Mouse (Mus musculus) heart, embryonic 16.5 days (tissue): ENCODE results near the gene Theg. TPM values are rescaled to one million over a fixed set of nuclear protein-coding genes. Genes with fewer than 3 reads are reported as not detected.
A peak's percentile ranks its signal among the peaks of the same experiment; 100 is the strongest.

Experiments
- ATAC-seq: fragments of 200-750 bp; cut with Nextera tagmentation; replicated peaks from 2 replicates; pipeline ENCODE4 v1.8.0; 2017; ENCODE audit warnings: moderate number of reproducible peaks; ENCODE audit not compliant: insufficient read depth, low FRiP score; ENCODE audit errors: extremely low read depth
- H3K27ac ChIP-seq: fragments of 300-500 bp; sonication (generic); 2 replicates; pipeline ENCODE4 v1.5.1; 2014; ENCODE audit warnings: mild to moderate bottlenecking, low read length, control low read depth, moderate library complexity
- H3K27me3 ChIP-seq: fragments of 300-500 bp; sonication (generic); 2 replicates; pipeline ENCODE4 v1.6.1; 2014; ENCODE audit warnings: low read length, mixed read lengths; ENCODE audit not compliant: control insufficient read depth, insufficient read depth
- H3K36me3 ChIP-seq: fragments of 300-500 bp; sonication (generic); 2 replicates; pipeline ENCODE4 v1.6.1; 2014; ENCODE audit not compliant: control insufficient read depth, insufficient read depth
- H3K4me1 ChIP-seq: fragments of 300-500 bp; sonication (generic); 2 replicates; pipeline ENCODE4 v1.6.1; 2014; ENCODE audit warnings: low read length, mixed read lengths; ENCODE audit not compliant: control insufficient read depth, insufficient read depth
- H3K4me2 ChIP-seq: fragments of 300-500 bp; sonication (generic); 2 replicates; pipeline ENCODE4 v1.6.1; 2014; ENCODE audit warnings: low read depth, mild to moderate bottlenecking, control low read depth, low read length
- H3K4me3 ChIP-seq: fragments of 300-500 bp; sonication (generic); 2 replicates; pipeline ENCODE4 v1.5.1; 2014; ENCODE audit warnings: mild to moderate bottlenecking, control low read depth, low read length
- H3K9ac ChIP-seq: fragments of 300-500 bp; sonication (generic); 2 replicates; pipeline ENCODE4 v1.6.1; 2014; ENCODE audit warnings: low read length, control low read depth
- H3K9me3 ChIP-seq: fragments of 300-500 bp; sonication (generic); replicated peaks from 2 replicates; pipeline ENCODE4 v1.6.1; 2016; ENCODE audit warnings: low read length; ENCODE audit not compliant: control insufficient read depth
- WGBS: fragments of 180-500 bp; shearing (Covaris S2); extraction: QIAGEN DNeasy Blood & Tissue Kit; methylation state at CpG from one replicate; pipeline ENCODE4 v1.1.7; 2014; 5-methylcytosine and 5-hydroxymethylcytosine counted together
- polyA plus RNA-seq: library from polyadenylated mRNA; unstranded; fragments of >200 nt; fragmentation: Nextera tagmentation; extraction: Ambion mirVana; gene quantifications from 2 replicates; pipeline ENCODE4 v1.2.1, GENCODE M21; 2015

The Theg gene
- polyA plus RNA-seq, 1 experiment from 2014 or later: not detected

- 0 out of 2 replicates have a peak, but pooled peaks cover 4% of the 10 kb centered on the region for H3K27me3 ChIP-seq
- WGBS: 60% methylated on average over 4 of the region's 4 CpGs
- peaks cover 2% of the 10 kb centered on the region; the same call in 1 of the 2 replicates for H3K4me1 ChIP-seq
- H3K4me3 ChIP-seq: no peak overlapping the region
- H3K9me3 ChIP-seq: no peaks in the 10 kb centered on the region
- peaks cover 41% of the 10 kb centered on the region for H3K36me3 ChIP-seq
- H3K27ac ChIP-seq: no peak overlapping the region
- H3K9ac ChIP-seq: no peak overlapping the region
- no peak overlapping the region for H3K4me2 ChIP-seq
- no peak for ATAC-seq
Observed at GRCm38 (mm10) chr10:79538873-79539272, 48.3 kb downstream of the Theg start.

GRCm38 (mm10) chr10:79538323-79538722 lies 48.8 kb downstream of the Theg start:
- ATAC-seq: no peak
- H3K9ac ChIP-seq: no peak overlapping the region
- H3K36me3 ChIP-seq: peaks cover 36% of the 10 kb centered on the region
- no peak overlapping the region for H3K4me2 ChIP-seq
- WGBS: 88% methylated on average over 3 of the region's 3 CpGs
- H3K27ac ChIP-seq: no peak overlapping the region
- H3K4me3 ChIP-seq: no peak overlapping the region
- H3K4me1 ChIP-seq: peaks cover 4% of the 10 kb centered on the region; the same call in 1 of the 2 replicates
- 0 out of 2 replicates have a peak, but pooled peaks cover 4% of the 10 kb centered on the region for H3K27me3 ChIP-seq
- H3K9me3 ChIP-seq: no peaks in the 10 kb centered on the region

- H3K27me3 ChIP-seq: 0 out of 2 replicates have a peak, but pooled peaks cover 4% of the 10 kb centered on the region
- H3K36me3 ChIP-seq: peaks cover 31% of the 10 kb centered on the region
- no peak for ATAC-seq
Observed at GRCm38 (mm10) chr10:79537781-79538180, 49.4 kb downstream of the Theg start.

GRCm38 (mm10) chr10:79537271-79537670 lies 49.9 kb downstream of the Theg start:
- peaks cover 26% of the 10 kb centered on the region for H3K36me3 ChIP-seq
- H3K27me3 ChIP-seq: 0 out of 2 replicates have a peak, but pooled peaks cover 4% of the 10 kb centered on the region
- no peak overlapping the region for H3K27ac ChIP-seq
- no peak overlapping the region for H3K4me3 ChIP-seq
- H3K9ac ChIP-seq: no peak overlapping the region
- H3K9me3 ChIP-seq: no peaks in the 10 kb centered on the region
- H3K4me2 ChIP-seq: no peak overlapping the region
- ATAC-seq: no peak
- 87% methylated on average over 7 of the region's 7 CpGs for WGBS
- peaks cover 4% of the 10 kb centered on the region; the same call in 1 of the 2 replicates for H3K4me1 ChIP-seq

More at GRCm38 (mm10) chr10:79537781-79538180, 49.4 kb downstream of the Theg start:
- H3K27ac ChIP-seq: no peak overlapping the region
- H3K9ac ChIP-seq: no peak overlapping the region
- peaks cover 4% of the 10 kb centered on the region; the same call in 1 of the 2 replicates for H3K4me1 ChIP-seq
- no peak overlapping the region for H3K4me2 ChIP-seq
- H3K9me3 ChIP-seq: no peaks in the 10 kb centered on the region
- 81% methylated on average over 2 of the region's 2 CpGs for WGBS
- no peak overlapping the region for H3K4me3 ChIP-seq

GRCm38 (mm10) chr10:79536461-79537080 lies 50.6 kb downstream of the Theg start:
- peaks cover 4% of the 10 kb centered on the region; the same call in 1 of the 2 replicates for H3K4me1 ChIP-seq
- 0 out of 2 replicates have a peak, but pooled peaks cover 4% of the 10 kb centered on the region for H3K27me3 ChIP-seq
- no peak overlapping the region for H3K4me2 ChIP-seq
- H3K9ac ChIP-seq: no peak overlapping the region
- no peak overlapping the region for H3K4me3 ChIP-seq
- no peak for ATAC-seq
- WGBS: 69% methylated on average over 12 of the region's 12 CpGs
- H3K9me3 ChIP-seq: no peaks in the 10 kb centered on the region
- H3K27ac ChIP-seq: no peak overlapping the region
- peaks cover 20% of the 10 kb centered on the region for H3K36me3 ChIP-seq

- no peak for ATAC-seq
- H3K4me2 ChIP-seq: no peak overlapping the region
- H3K36me3 ChIP-seq: peaks cover 11% of the 10 kb centered on the region; the same call in 1 of the 2 replicates
Observed at GRCm38 (mm10) chr10:79535431-79535830, 51.7 kb downstream of the Theg start.

GRCm38 (mm10) chr10:79534426-79534825 lies 52.7 kb downstream of the Theg start:
- 91% methylated on average over 2 of the region's 2 CpGs for WGBS
- H3K9ac ChIP-seq: no peak overlapping the region
- no peak overlapping the region for H3K4me3 ChIP-seq
- ATAC-seq: no peak
- 0 out of 2 replicates have a peak, but pooled peaks cover 4% of the 10 kb centered on the region for H3K27me3 ChIP-seq
- no peak overlapping the region for H3K27ac ChIP-seq
- H3K9me3 ChIP-seq: no peaks in the 10 kb centered on the region
- peaks cover 4% of the 10 kb centered on the region; the same call in 1 of the 2 replicates for H3K4me1 ChIP-seq
- peaks cover 1% of the 10 kb centered on the region; the same call in 1 of the 2 replicates for H3K36me3 ChIP-seq
- no peak overlapping the region for H3K4me2 ChIP-seq

More at GRCm38 (mm10) chr10:79535431-79535830, 51.7 kb downstream of the Theg start:
- Histone ChIP-seq H3K27me3 (0 out of 2 replicates have a peak, but pooled peaks cover 4% of the 10 kb centered on the region), H3K9ac (no peak overlapping the region), H3K4me3 (no peak overlapping the region), H3K27ac (no peak overlapping the region), H3K4me1 (peaks cover 4% of the 10 kb centered on the region; the same call in 1 of the 2 replicates), H3K9me3 (no peaks in the 10 kb centered on the region)
- 62% methylated on average over 1 of the region's 1 CpGs for WGBS

GRCm38 (mm10) chr10:79533126-79533911 lies 53.8 kb downstream of the Theg start, which contains the start of gene Plpp2:
Gene Plpp2, minus strand, starts transcription at chr10:79533796.
- H3K9me3 ChIP-seq: no peaks in the 10 kb centered on the region
- ATAC-seq: peak; percentile 86
- peaks cover 4% of the 10 kb centered on the region; the same call in 1 of the 2 replicates for H3K4me1 ChIP-seq
- H3K27ac ChIP-seq: no peak within 1 kb of the TSS
- peak within 1 kb of the TSS; percentile 79 for H3K9ac ChIP-seq
- H3K36me3 ChIP-seq: no peaks in the 10 kb centered on the region
- WGBS: under 1% methylated on average over 52 of the region's 52 CpGs
- H3K27me3 ChIP-seq: 0 out of 2 replicates have a peak, but pooled peaks cover 4% of the 10 kb centered on the region
- peak within 1 kb of the TSS; percentile 81 for H3K4me3 ChIP-seq
- H3K4me2 ChIP-seq: peak within 1 kb of the TSS; percentile 100
